Mouse (Mus musculus) intestine, embryonic 15.5 days (tissue): ENCODE results near the gene Lclat1. TPM values are rescaled to one million over a fixed set of nuclear protein-coding genes. Genes with fewer than 3 reads are reported as not detected.
"Not testable (repeated sequence)": the region's sequence is repeated elsewhere in the genome, so short reads cannot be mapped to it uniquely, and the experiment has no call there.

ENCODE experiments used
- ATAC-seq: fragments of 200-750 bp; cut with Nextera tagmentation; 2 replicates; pipeline ENCODE4 v1.8.0; 2017; ENCODE audit warnings: moderate TSS enrichment, moderate library complexity
- H3K27ac ChIP-seq: fragments of 300-500 bp; sonication (generic); 2 replicates; pipeline ENCODE4 v1.5.1; 2015; ENCODE audit warnings: mild to moderate bottlenecking, inconsistent platforms
- H3K27me3 ChIP-seq: fragments of 300-500 bp; sonication (generic); replicated peaks from 2 replicates; pipeline ENCODE4 v1.6.1; 2015; ENCODE audit warnings: inconsistent platforms
- H3K36me3 ChIP-seq: fragments of 300-500 bp; sonication (generic); 2 replicates; pipeline ENCODE4 v1.6.1; 2015; ENCODE audit warnings: inconsistent platforms
- H3K4me1 ChIP-seq: fragments of 300-500 bp; sonication (generic); replicated peaks from 2 replicates; pipeline ENCODE4 v1.6.1; 2015; ENCODE audit warnings: inconsistent platforms
- H3K4me2 ChIP-seq: fragments of 300-500 bp; sonication (generic); replicated peaks from 2 replicates; pipeline ENCODE4 v1.6.1; 2015; ENCODE audit warnings: mild to moderate bottlenecking, inconsistent platforms
- H3K4me3 ChIP-seq: fragments of 300-500 bp; sonication (generic); replicated peaks from 2 replicates; pipeline ENCODE4 v1.5.1; 2015; ENCODE audit warnings: inconsistent platforms
- H3K9ac ChIP-seq: fragments of 300-500 bp; sonication (generic); 2 replicates; pipeline ENCODE4 v1.6.1; 2015; ENCODE audit warnings: inconsistent platforms
- H3K9me3 ChIP-seq: fragments of 300-500 bp; sonication (generic); 2 replicates; pipeline ENCODE4 v1.6.1; 2016; ENCODE audit warnings: inconsistent platforms
- WGBS: fragments of 180-500 bp; shearing (Covaris S2); methylation state at CpG from one replicate; pipeline ENCODE4 v1.1.7; 2015; 5-methylcytosine and 5-hydroxymethylcytosine counted together
- polyA plus RNA-seq: library from polyadenylated mRNA; unstranded; fragments of >200 nt; fragmentation: Nextera tagmentation; extraction: Ambion mirVana; gene quantifications from 2 replicates; pipeline ENCODE4 v1.2.1, GENCODE M21; 2015

Lclat1 gene
- polyA plus RNA-seq, 1 experiment from 2014 or later = 25.0 TPM

GRCm38 (mm10) chr17:73251812-73252608 is 144.2 kb downstream of the Lclat1 start:
- Histone ChIP-seq H3K36me3 (no peaks in the 10 kb centered on the region), H3K4me3 (no peak overlapping the region), H3K27ac (no peak overlapping the region), H3K27me3 (no peaks in the 10 kb centered on the region), H3K9ac (no peak overlapping the region), H3K4me1 (peaks cover 7% of the 10 kb centered on the region; the same call in 1 of the 2 replicates), H3K4me2 (no peak overlapping the region), H3K9me3 (no peaks in the 10 kb centered on the region)
- WGBS = 43% methylated on average over 11 of the region's 11 CpGs
- ATAC-seq = peak; percentile 51; the same call in 1 of the 2 replicates

- no peak overlapping the region for H3K4me3 ChIP-seq
- WGBS = 79% methylated on average over 10 of the region's 10 CpGs
- H3K4me1 ChIP-seq = peaks cover 12% of the 10 kb centered on the region
- no peaks in the 10 kb centered on the region for H3K27me3 ChIP-seq
- no peaks in the 10 kb centered on the region for H3K9me3 ChIP-seq
- H3K36me3 ChIP-seq = no peaks in the 10 kb centered on the region
- no peak overlapping the region for H3K27ac ChIP-seq
- no peak for ATAC-seq
- H3K9ac ChIP-seq = no peak overlapping the region
- H3K4me2 ChIP-seq = no peak overlapping the region
Measured at GRCm38 (mm10) chr17:73253291-73253969, 145.6 kb downstream of the Lclat1 start.

- no peaks in the 10 kb centered on the region for H3K36me3 ChIP-seq
- H3K4me3 ChIP-seq = no peak overlapping the region
- 88% methylated on average over 5 of the region's 5 CpGs for WGBS
- H3K4me1 ChIP-seq = peaks cover 15% of the 10 kb centered on the region
- ATAC-seq = no peak
- no peak overlapping the region for H3K27ac ChIP-seq
- no peaks in the 10 kb centered on the region for H3K9me3 ChIP-seq
- H3K27me3 ChIP-seq = no peaks in the 10 kb centered on the region
- H3K4me2 ChIP-seq = no peak overlapping the region
- H3K9ac ChIP-seq = no peak overlapping the region
Measured at GRCm38 (mm10) chr17:73255801-73256200, 148.0 kb downstream of the Lclat1 start.

GRCm38 (mm10) chr17:73258620-73259019 is 150.8 kb downstream of the Lclat1 start:
- no peak overlapping the region for H3K27ac ChIP-seq
- H3K4me1 ChIP-seq = peaks cover 10% of the 10 kb centered on the region; the same call in 1 of the 2 replicates
- no peak overlapping the region for H3K4me3 ChIP-seq
- no peaks in the 10 kb centered on the region for H3K27me3 ChIP-seq
- WGBS = 20% methylated on average over 12 of the region's 12 CpGs
- peak; percentile 89 for ATAC-seq
- no peak overlapping the region for H3K9ac ChIP-seq
- no peaks in the 10 kb centered on the region for H3K36me3 ChIP-seq
- H3K9me3 ChIP-seq = no peaks in the 10 kb centered on the region
- H3K4me2 ChIP-seq = peak overlapping the region; percentile 37

- not testable (repeated sequence) for H3K4me2 ChIP-seq, H3K9me3 ChIP-seq, H3K4me3 ChIP-seq, ATAC-seq, H3K36me3 ChIP-seq, H3K27me3 ChIP-seq, H3K9ac ChIP-seq, H3K27ac ChIP-seq
- peaks cover 10% of the 10 kb centered on the region; the same call in 1 of the 2 replicates for H3K4me1 ChIP-seq
- 88% methylated on average over 5 of the region's 5 CpGs for WGBS
Measured at GRCm38 (mm10) chr17:73259258-73259657, 151.5 kb downstream of the Lclat1 start.

- no peak overlapping the region for H3K27ac ChIP-seq
- H3K4me1 ChIP-seq = peaks cover 10% of the 10 kb centered on the region; the same call in 1 of the 2 replicates
- no peak overlapping the region for H3K4me2 ChIP-seq
- no peak for ATAC-seq
- H3K27me3 ChIP-seq = no peaks in the 10 kb centered on the region
- 90% methylated on average over 2 of the region's 2 CpGs for WGBS
- no peak overlapping the region for H3K4me3 ChIP-seq
- H3K36me3 ChIP-seq = no peaks in the 10 kb centered on the region
- no peaks in the 10 kb centered on the region for H3K9me3 ChIP-seq
- no peak overlapping the region for H3K9ac ChIP-seq
Measured at GRCm38 (mm10) chr17:73262558-73262957, 154.8 kb downstream of the Lclat1 start.

- no peak overlapping the region for H3K4me2 ChIP-seq
- no peak overlapping the region for H3K27ac ChIP-seq
- peaks cover 8% of the 10 kb centered on the region; the same call in 1 of the 2 replicates for H3K4me1 ChIP-seq
- WGBS = 73% methylated on average over 8 of the region's 8 CpGs
- ATAC-seq = 0 out of 2 replicates have a peak, but pooled peaks have one; percentile 24
- no peak overlapping the region for H3K4me3 ChIP-seq
- no peaks in the 10 kb centered on the region for H3K27me3 ChIP-seq
- no peaks in the 10 kb centered on the region for H3K36me3 ChIP-seq
- no peaks in the 10 kb centered on the region for H3K9me3 ChIP-seq
- H3K9ac ChIP-seq = no peak overlapping the region
Measured at GRCm38 (mm10) chr17:73263077-73263501, 155.3 kb downstream of the Lclat1 start.

- no peak overlapping the region for H3K9ac ChIP-seq
- H3K4me2 ChIP-seq = no peak overlapping the region
- 77% methylated on average over 15 of the region's 15 CpGs for WGBS
- H3K27me3 ChIP-seq = no peaks in the 10 kb centered on the region
- no peak overlapping the region for H3K27ac ChIP-seq
- no peaks in the 10 kb centered on the region for H3K36me3 ChIP-seq
- no peak for ATAC-seq
- no peaks in the 10 kb centered on the region for H3K4me1 ChIP-seq
- no peak overlapping the region for H3K4me3 ChIP-seq
- H3K9me3 ChIP-seq = no peaks in the 10 kb centered on the region
Measured at GRCm38 (mm10) chr17:73270871-73271796, 163.3 kb downstream of the Lclat1 start.

GRCm38 (mm10) chr17:73271797-73272600 is 164.2 kb downstream of the Lclat1 start:
- no peak overlapping the region for H3K9ac ChIP-seq
- H3K4me2 ChIP-seq = no peak overlapping the region
- H3K27me3 ChIP-seq = no peaks in the 10 kb centered on the region
- H3K4me1 ChIP-seq = no peaks in the 10 kb centered on the region
- H3K27ac ChIP-seq = no peak overlapping the region
- H3K9me3 ChIP-seq = no peaks in the 10 kb centered on the region
- no peaks in the 10 kb centered on the region for H3K36me3 ChIP-seq
- WGBS = 86% methylated on average over 7 of the region's 7 CpGs
- H3K4me3 ChIP-seq = no peak overlapping the region
- ATAC-seq = no peak

- Histone ChIP-seq H3K9ac (no peak overlapping the region), H3K36me3 (no peaks in the 10 kb centered on the region), H3K4me1 (no peaks in the 10 kb centered on the region), H3K9me3 (no peaks in the 10 kb centered on the region), H3K4me2 (no peak overlapping the region), H3K4me3 (no peak overlapping the region), H3K27ac (no peak overlapping the region), H3K27me3 (no peaks in the 10 kb centered on the region)
- WGBS = 85% methylated on average over 7 of the region's 7 CpGs
- ATAC-seq = no peak
Measured at GRCm38 (mm10) chr17:73273809-73274208, 166.0 kb downstream of the Lclat1 start.

GRCm38 (mm10) chr17:73275066-73275465 is 167.3 kb downstream of the Lclat1 start:
- Histone ChIP-seq H3K9me3 (no peaks in the 10 kb centered on the region), H3K4me1 (no peaks in the 10 kb centered on the region), H3K27me3 (no peaks in the 10 kb centered on the region), H3K36me3 (no peaks in the 10 kb centered on the region), H3K9ac (no peak overlapping the region), H3K4me3 (no peak overlapping the region), H3K4me2 (no peak overlapping the region), H3K27ac (no peak overlapping the region)
- WGBS = 78% methylated on average over 10 of the region's 10 CpGs
- no peak for ATAC-seq
